Mouse (Mus musculus): Measurements from ENCODE around the gene March1.
A peak's percentile ranks its signal among the peaks of the same experiment; 100 is the strongest.
"Not testable (repeated sequence)": the region's sequence is repeated elsewhere in the genome, so short reads cannot be mapped to it uniquely, and the experiment has no call there.

The March1 gene

DNA sequence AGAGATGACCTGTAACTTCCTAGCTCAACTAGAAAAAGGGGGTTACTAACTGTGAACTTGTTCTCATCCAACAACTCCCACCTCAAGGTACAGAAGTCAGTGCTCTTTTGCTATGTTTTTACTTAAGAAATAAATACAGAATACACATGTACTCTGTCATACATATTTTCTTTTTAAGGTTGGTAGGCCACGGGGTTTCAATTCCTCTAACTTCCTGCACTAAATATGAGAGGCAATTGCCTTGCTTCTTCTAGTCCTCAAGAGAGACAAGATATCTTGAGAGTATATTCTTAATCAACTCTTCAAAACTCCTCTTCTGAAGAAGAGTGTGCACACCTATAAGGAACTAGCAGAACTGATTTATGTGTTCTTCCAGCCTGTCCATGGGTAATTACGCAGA lies 797.5 kb downstream of the March1 start:
- no peak for DNase-seq (ENCODE audit: low spot score)

DNA sequence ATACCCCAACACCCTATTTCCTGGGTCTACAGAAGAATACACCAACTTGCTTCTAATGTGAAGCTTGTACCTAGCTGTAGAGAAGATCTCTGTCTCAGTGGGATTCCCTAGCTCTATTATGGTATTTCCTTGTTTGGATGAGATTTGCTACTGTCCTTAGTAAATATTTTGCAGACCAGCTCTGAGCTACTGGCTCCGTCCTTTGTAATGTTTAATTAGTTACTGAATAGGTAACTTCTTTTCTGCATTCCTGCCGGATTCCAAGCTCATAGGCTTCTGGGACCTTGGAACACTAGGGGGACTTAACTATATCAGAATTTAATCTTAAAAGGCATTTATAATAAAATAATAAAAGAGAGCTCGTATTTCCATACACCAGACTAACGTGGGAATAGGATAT lies 799.9 kb downstream of the March1 start:
- not testable (repeated sequence) for DNase-seq (ENCODE audit: low spot score)

- no peak for DNase-seq (ENCODE audit: low spot score)
These were observed 812.9 kb downstream of the March1 start for GRCm38 (mm10) chr8:66430639-66431038.

DNA sequence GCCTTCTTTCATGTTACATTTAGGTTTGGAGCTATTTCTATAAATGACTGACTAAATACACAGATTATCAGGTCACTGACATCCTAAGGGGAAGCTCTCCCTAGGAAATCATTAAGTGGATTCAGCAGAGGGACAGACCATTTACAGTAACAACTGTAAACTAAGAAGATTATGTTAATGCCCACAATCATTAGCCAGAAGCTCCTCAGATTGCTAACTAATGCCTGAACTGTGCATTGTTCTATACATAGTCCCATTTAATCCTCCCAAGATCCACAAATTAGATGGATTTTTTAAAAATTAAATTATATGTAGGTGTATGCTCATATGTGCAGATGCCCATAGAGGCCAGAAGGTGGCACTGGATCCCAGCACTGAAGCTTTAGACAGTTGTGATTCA lies 815.9 kb downstream of the March1 start:
- no peak for DNase-seq (ENCODE audit: low spot score)

DNA sequence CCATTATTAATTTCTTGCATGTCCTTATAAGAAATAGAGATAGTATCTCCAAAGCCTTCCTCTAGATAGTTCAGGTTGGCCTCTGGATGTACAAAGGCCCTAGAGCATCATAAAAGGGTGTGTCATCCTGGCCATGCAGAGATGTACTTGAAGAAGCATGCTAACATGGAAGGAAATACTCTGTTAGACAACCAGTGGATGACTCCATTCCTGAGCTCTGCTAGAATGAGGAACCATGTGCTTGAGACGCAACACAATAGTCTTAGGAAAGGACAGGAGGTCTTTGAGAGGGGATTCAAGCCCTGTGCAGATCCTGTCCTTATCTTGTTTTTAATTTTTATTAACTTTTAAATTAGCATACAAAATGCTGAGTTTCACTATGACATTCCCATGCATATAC lies 819.1 kb downstream of the March1 start:
- DNase-seq (ENCODE audit: low spot score), result no peak

- DNase-seq (ENCODE audit: low spot score), result no peak
These were observed 820.2 kb downstream of the March1 start for GRCm38 (mm10) chr8:66437929-66438328.

- no peak for DNase-seq (ENCODE audit: low spot score)
These were observed 820.8 kb downstream of the March1 start for GRCm38 (mm10) chr8:66438468-66438867.

DNA sequence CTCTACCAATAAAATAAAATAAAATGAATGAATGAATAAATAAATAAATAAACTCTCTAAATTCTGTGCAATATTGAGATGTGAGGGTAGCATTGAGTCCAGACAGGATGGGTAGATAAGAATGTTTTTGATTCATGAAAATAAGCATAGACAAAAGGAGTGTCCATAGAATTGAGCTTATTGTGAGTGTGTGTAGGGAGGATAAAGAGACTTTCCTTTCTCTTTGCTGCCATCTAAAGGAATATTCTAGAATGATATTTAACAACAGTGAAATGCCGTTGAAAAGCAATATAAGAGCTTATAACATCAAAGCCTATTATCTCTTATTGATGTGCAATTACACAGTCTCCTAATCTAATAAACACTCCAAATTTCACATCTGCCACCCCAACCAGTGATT lies 823.4 kb downstream of the March1 start:
- DNase-seq (ENCODE audit: low spot score), result no peak

GRCm38 (mm10) chr8:66442778-66443177 lies 825.1 kb downstream of the March1 start:
- DNase-seq (ENCODE audit: low spot score), result no peak

DNA sequence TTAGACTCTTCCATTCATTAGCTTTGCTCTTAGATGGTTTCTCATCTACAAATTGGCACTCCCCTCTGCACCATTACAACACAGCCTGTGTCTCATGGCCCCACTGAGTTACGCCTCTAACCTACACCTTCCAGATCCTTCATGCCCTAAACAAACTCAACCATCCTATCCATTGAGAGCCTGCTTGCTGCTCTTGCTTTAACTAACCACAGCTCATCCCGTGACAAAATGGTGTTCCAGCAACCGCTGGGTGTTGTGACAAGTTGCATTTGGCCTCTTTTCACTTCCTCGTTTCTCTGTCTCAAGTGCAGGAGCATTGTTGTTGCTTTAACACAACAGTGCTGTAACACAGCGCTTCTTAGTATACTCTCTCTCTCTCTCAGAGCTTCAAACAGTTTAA lies 826.4 kb downstream of the March1 start:
- no peak for DNase-seq (ENCODE audit: low spot score)

DNA sequence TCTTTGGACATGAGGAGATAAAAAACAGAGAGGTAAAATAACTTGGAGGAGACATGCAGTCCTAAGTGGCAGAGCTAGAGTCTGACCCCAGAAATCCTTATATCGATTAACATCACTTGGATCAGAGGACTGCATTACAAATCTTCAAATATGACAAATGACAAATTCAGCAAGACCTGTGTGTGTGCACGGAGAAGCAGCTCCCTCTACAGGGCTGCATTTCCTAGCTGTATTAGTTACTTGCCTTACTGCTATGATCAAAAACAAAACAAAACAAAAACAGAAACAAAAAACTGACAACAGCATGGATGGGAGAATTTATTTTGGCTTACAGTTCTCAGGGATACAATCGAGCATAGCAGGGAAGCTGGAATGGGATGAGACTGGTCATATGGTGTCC lies 827.7 kb downstream of the March1 start:
- no peak for DNase-seq (ENCODE audit: low spot score)

- DNase-seq (ENCODE audit: low spot score), result no peak
These were observed 833.0 kb downstream of the March1 start for GRCm38 (mm10) chr8:66450691-66451090.

- DNase-seq (ENCODE audit: low spot score), result no peak
These were observed 839.4 kb downstream of the March1 start for GRCm38 (mm10) chr8:66457057-66457456.

DNA sequence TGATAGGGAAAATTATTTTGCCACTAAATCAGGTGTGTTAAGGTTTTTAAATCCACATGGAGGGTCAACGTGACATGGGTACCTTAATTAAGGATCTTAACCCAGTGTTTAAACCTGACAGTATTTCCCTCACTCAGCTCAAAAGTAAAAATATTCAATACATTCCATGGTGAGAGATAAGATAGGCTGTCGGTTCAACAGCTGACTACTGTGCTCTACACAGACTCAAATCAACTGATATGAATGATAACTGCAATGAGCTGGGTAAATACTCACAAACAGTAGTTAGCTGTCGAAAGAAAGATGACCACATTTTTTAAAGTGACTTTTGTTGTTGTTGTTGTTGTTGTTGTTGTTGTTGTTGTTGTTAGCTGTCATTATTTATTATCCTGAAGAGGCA lies 852.1 kb downstream of the March1 start:
- DNase-seq (ENCODE audit: low spot score), result no peak

DNA sequence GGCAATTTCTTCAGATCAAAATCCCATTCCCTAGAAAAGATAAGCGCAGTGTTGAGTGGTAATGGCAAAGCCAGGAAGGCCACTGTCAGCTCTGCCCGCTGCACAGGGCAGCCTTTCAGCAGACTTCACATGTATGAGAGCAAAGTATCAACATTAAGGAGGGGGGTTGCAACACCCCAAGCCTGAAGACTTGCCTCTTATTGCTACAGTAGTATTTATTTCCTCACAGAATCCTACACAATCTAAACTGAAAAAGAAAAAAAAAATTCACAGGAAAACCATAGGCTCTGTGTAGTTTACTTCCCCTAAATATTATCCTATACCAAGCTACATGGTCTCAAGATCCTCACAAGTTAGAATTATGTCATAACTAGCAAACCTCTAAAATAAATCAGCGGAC lies 859.2 kb downstream of the March1 start:
- DNase-seq (ENCODE audit: low spot score), result no peak

DNA sequence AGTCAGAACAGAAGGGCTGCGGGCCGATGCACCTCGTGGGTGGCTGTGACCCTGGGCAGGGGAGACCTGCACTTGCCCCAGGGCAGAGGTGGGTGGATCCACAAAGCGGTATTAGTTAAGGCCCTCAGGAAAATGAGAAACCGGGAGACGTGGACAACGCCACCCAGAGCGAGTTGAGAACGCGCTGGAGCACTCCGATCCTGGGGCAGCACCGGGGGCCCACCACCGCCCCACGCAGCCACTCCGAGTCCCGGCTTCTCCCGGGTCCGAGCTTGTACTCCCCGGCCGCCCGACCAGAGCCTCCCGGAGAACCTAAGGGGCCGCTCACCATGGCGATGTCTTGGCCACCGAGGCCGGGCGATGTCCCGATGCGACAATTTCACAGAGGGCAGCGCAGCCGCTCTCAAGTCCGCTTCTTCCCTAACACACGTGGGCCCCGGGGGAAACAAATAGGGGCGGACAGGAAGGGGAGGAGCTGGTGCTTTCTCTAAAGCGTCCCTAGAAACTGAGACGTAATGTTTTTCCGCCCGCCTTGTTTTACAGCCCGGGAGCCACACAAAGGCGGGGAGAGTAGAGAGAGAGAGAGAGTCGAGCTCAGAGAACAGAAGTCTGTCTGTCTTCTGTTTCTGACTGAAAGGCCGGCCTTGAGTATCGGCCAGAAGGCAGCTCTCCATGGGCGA lies 868.5 kb downstream of the March1 start, which contains the start of gene Tma16:
Tma16 (minus strand) TSS at position 447 of the 680 bp plus-strand sequence.
- peak; percentile 55 for DNase-seq (ENCODE audit: low spot score)

DNA sequence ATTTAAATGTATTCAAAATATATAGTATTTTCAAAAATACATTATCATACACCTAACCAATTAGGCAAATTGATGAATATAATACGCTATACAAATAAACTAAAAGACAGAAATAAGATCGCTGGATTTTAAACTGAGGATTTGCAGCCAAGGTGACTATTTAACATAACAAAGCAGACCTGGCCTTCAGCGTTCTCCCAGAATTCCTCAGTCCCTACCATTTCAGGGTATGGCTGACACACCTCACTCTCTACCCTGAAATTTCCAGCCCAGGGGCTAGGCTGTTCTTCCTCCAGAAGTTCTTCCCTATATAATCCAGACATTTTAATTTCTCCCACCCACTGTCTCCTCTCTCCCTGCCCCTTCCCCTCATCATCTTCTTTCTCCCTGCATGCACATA lies 870.9 kb downstream of the March1 start:
- no peak for DNase-seq (ENCODE audit: low spot score)

DNA sequence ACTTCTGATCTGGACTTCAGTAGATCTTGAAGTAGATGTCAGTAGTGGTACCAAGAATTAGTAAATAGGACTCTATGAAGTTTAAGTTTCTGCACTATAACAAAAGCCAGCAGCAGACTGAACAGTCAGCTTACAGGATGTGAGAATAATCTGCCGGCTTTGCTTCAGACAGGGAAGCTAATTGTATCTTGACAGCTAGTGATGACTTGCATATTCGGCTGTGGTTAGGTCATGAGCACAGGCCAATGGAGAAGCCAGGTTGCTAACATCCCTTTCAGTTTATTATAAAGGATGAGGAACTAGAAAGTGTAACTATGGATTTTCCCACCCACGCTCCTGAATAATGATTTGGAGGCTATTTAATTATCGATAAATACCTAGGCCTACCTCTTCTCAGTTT lies 872.9 kb downstream of the March1 start:
- DNase-seq (ENCODE audit: low spot score), result no peak

- no peak for DNase-seq (ENCODE audit: low spot score)
These were observed 876.8 kb downstream of the March1 start for GRCm38 (mm10) chr8:66494496-66494895.

- peak; percentile 36 for DNase-seq (ENCODE audit: low spot score)
These were observed 878.0 kb downstream of the March1 start for GRCm38 (mm10) chr8:66495726-66496125.

DNA sequence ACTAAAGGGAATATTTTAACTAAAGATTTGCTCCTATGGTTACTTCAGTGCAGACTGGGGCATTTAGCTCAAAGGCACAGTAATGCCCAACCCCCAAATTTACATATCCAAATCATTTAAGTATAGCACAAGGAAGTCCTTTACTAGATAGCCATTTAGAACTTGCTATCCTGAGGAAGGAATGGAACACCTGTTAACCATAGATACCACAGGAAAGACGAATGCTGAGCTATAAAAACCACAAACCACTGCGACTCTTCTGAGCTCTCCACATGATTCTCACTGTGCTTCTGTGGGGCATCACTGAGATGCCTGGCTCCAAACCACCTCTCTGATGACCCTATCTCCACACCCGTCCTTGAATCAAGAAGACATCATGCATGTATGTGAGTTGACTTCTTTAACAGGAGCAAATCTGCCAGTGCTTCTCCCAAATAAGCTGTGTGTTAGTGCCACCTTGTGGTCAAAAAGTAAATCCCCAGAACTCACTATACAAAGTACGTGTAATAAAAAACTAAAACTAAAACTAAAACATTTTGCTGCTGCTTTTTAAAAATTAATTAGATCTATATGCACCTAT lies 879.4 kb downstream of the March1 start:
- no peak for DNase-seq (ENCODE audit: low spot score)

- DNase-seq (ENCODE audit: low spot score), result no peak
These were observed 885.7 kb downstream of the March1 start for GRCm38 (mm10) chr8:66503381-66503780.

DNA sequence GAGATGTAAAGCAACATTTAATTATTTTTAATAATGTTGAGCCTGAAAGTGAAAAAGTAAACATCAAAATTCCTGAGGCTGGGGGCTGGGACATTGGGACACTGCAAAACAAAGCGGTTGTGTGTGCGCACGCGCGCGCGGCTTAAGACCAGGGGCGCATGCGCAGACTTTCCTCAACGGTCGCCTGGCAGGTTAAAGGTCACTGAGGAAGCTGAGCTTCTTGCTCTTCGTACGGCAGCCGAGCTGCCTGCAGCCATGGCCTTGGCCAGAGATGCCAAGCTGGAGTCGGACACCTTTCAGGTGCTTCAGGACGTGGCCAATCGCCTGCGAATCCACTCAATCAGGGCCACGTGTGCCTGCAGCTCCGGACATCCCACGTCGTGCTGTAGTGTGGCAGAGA lies 893.8 kb downstream of the March1 start, which contains the start of gene Tktl2:
Tktl2 (plus strand) TSS at position 220 of the 400 bp plus-strand sequence.
- no peak for DNase-seq (ENCODE audit: low spot score)

DNA sequence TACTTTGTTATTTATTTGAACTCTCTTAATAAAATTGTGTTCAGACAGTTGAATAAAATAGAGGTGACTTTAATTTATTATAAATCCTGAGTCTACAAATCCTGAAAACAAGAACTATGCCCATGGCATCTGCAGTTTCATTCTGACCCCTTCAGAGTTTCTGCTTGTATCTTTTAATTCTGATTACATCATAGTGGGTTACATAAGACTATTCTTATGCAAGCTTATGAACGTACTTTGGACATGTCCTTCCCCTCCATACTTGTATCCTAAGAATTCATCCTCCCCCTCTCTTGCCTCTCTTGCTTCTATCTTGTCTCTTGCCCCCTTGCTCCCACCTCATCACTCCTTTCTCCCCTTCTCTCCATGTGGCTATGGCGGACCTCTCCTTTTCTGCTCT lies 901.4 kb downstream of the March1 start:
- DNase-seq (ENCODE audit: low spot score), result no peak

Measured in ovary, adult 18-20 months (tissue).